Mouse (Mus musculus): Measurements from ENCODE around the gene Vwa5b2. TPM values are rescaled to one million over a fixed set of nuclear protein-coding genes. Genes with fewer than 3 reads are reported as not detected.
A peak's percentile ranks its signal among the peaks of the same experiment; 100 is the strongest.

Vwa5b2 gene
- total RNA-seq, 2 experiments from 2014 or later, result 25.2 to 27.2 TPM

DNA sequence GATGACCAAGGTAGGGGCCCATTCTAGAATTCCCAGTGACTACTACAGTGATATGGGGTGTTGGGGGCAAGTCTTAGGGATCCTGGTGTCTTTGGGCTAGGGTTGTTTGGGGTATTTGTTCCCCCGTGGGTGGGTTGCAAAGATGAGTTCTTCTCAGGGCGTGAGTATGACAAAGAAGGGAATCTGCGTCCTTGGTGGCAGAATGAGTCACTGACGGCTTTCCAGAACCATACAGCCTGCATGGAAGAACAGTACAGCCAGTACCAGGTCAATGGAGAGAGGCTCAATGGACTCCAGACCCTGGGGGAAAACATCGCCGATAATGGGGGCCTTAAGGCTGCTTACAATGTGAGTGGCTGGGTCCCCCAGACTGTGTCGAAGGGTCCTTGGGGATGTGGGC lies 54.6 kb downstream of the Vwa5b2 start:
- no peak for DNase-seq (ENCODE audit: low spot score in 2 of 2)
- no peak overlapping the region for H3K27ac ChIP-seq
- no peak for TF ChIP-seq CTCF (conservative IDR thresholded peaks at IDR 0.05)

DNA sequence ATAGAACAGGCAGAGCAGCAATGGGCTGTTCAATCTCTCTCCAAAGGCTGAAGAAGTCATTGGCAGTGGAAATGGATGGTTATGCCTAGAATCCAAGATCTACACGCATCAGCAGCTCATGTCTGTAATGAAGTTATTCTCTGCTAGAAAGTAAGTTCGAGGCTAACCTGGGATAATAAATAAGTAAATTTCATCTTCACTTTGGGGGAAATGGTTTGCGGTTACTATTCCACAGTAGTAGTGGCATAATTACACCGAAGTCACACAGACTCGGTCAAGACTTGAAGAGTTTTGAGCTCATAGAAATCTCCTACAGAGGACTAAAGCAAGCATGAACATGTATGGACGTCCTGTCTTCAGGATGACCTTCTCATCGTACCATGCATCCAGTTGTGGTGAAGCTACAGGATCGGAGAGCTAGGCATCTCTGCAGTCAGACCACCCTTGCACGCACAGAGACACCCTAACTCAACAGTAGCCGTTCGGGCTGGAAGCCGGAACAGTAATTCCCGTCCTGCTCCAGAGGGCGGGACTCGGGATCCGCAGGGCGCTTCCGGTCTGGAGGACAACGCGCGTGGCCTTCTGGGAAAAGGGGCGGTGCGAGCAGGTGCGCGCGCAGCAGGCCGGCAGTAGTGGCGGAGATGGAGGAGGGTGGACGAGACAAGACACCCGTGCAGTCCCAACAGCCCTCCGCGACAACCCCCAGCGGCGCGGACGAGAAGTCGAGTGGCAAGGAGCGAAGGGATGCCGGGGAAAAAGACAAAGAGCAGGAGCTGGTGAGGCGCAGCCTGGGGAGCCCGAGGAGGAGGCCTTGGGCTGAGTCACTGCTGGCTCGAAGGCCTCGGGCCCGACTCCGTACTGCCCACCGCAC lies 62.0 kb downstream of the Vwa5b2 start, which contains the start of gene Psmd2:
Gene Psmd2, plus strand, starts transcription at position 577 of the 871 bp plus-strand sequence.
- peak; percentile 41 for TF ChIP-seq CTCF (conservative IDR thresholded peaks at IDR 0.05)
- Histone ChIP-seq H3K27ac (peak within 1 kb of the TSS; percentile 92), H3K4me3 (peak within 1 kb of the TSS; percentile 73)
- DNase-seq (ENCODE audit: low spot score in 2 of 2), result peak; percentile 96 to 97

More for the DNA sequence above, 54.6 kb downstream of the Vwa5b2 start:
- no peak overlapping the region for H3K4me3 ChIP-seq

GRCm38 (mm10) chr16:20651947-20652310 lies 62.7 kb downstream of the Vwa5b2 start:
- peak overlapping the region; percentile 73 for H3K4me3 ChIP-seq
- no peak for TF ChIP-seq CTCF (conservative IDR thresholded peaks at IDR 0.05)
- no peak for DNase-seq (ENCODE audit: low spot score in 2 of 2)
- peak overlapping the region; percentile 92 for H3K27ac ChIP-seq

GRCm38 (mm10) chr16:20653315-20653714 lies 64.0 kb downstream of the Vwa5b2 start:
- DNase-seq (ENCODE audit: low spot score in 2 of 2), result no peak
- TF ChIP-seq CTCF (conservative IDR thresholded peaks at IDR 0.05), result peak; percentile 63

More at GRCm38 (mm10) chr16:20653315-20653714, 64.0 kb downstream of the Vwa5b2 start:
- Histone ChIP-seq H3K4me3 (peak overlapping the region; percentile 73; the same call in 1 of the 2 replicates), H3K27ac (no peak overlapping the region)

Small RNA genes within 50 kb of the gene (microRNA-seq; reads per million reads assigned to microRNA genes)
- 129 to 180 reads per million in 2 experiments for gene Mir1224

Other genes with a start within 250 kb of the Vwa5b2 start
- gene Abcc5, start 163.1 kb upstream of the Vwa5b2 start, total RNA-seq (2021), result 100 to 1,000 TPM; 220 to 244 TPM
- 10 to 100 TPM; 48.9 to 50.4 TPM for gene Eif2b5, start 90.7 kb upstream of the Vwa5b2 start, total RNA-seq (2021)
- gene Dvl3, start 72.5 kb upstream of the Vwa5b2 start, total RNA-seq (2021), result 10 to 100 TPM; 56.5 to 56.9 TPM
- 100 to 1,000 TPM; 712 to 736 TPM for gene Ap2m1, start 54.0 kb upstream of the Vwa5b2 start, total RNA-seq (2021)
- 10 to 100 TPM; 85.1 to 93.0 TPM for gene Abcf3, start 40.9 kb upstream of the Vwa5b2 start, total RNA-seq (2021)
- 1 to 10 TPM; 2.4 to 3.2 TPM for gene Eef1akmt4, start 22.1 kb downstream of the Vwa5b2 start, total RNA-seq (2021)
- gene Gm49333, start 22.1 kb downstream of the Vwa5b2 start, total RNA-seq (2021), result not detected
- 10 to 100 TPM in 1 of 2 experiments, 1 to 10 TPM in 1; 9.7 to 15.4 TPM for gene Alg3, start 22.3 kb downstream of the Vwa5b2 start, total RNA-seq (2021)
- gene Camk2n2, start 31.8 kb downstream of the Vwa5b2 start, total RNA-seq (2021), result 10 to 100 TPM; 69.1 to 84.4 TPM
- gene Ece2, start 40.4 kb downstream of the Vwa5b2 start, total RNA-seq (2021), result 10 to 100 TPM; 34.4 to 36.1 TPM
- gene Psmd2, start 62.2 kb downstream of the Vwa5b2 start, total RNA-seq (2021), result 100 to 1,000 TPM; 208 to 213 TPM
- gene Eif4g1, start 78.8 kb downstream of the Vwa5b2 start, total RNA-seq (2021), result 100 to 1,000 TPM; 283 to 297 TPM
- gene Fam131a, start 103.8 kb downstream of the Vwa5b2 start, total RNA-seq (2021), result 100 to 1,000 TPM; 450 to 457 TPM
- 10 to 100 TPM; 26.1 TPM for gene Polr2h, start 128.2 kb downstream of the Vwa5b2 start, total RNA-seq (2021)
- gene Clcn2, start 128.3 kb downstream of the Vwa5b2 start, total RNA-seq (2021), result 10 to 100 TPM; 74.2 to 79.5 TPM
- gene Chrd, start 143.7 kb downstream of the Vwa5b2 start, total RNA-seq (2021), result 10 to 100 TPM; 87.0 to 90.7 TPM
- 10 to 100 TPM; 12.5 to 16.2 TPM for gene Thpo, start 145.0 kb downstream of the Vwa5b2 start, total RNA-seq (2021)